Mouse (Mus musculus) kidney, adult 2 months (tissue): Measurements from ENCODE around the gene Uvrag.

Experiments used
- CTCF ChIP-seq: fragments of 200-500 bp; conservative IDR thresholded peaks from 2 replicates; pipeline ENCODE4 v1.5.1; 2011; ENCODE audit warnings: low read depth, mild to moderate bottlenecking, control low read depth, low read length, moderate library complexity, mixed read lengths; ENCODE audit not compliant: insufficient read depth, insufficient read length
- POLR2A ChIP-seq: fragments of 200-500 bp; IDR thresholded peaks from one replicate; pipeline ENCODE4 v1.6.1; 2011; ENCODE audit warnings: low read depth, low read length, control low read depth

DNA sequence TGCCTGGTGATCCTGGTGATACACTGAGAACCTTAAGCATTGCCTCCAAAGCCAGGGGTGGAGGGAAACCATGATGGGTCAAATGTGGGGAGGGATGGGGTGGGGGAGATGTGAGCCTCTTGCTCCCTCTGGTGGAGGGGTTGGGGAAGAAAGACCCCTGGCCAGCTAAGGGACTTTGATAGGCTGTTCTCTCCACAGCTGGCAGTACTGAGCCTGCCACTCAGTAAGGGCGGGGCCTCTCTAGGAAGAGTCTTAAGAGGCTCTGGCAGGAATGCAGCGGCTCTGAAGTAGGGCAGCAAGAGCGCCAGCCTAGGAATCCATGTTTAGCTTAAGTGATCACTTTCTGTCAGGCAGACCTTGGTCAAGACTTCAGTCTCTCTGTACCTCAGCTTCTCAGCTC is 299.1 kb downstream of the Uvrag start:
- TF ChIP-seq CTCF (no peak), POLR2A (no peak)
